9 mouse cellular contexts compared by ENCODE assay signal in the genomic region with DNA sequence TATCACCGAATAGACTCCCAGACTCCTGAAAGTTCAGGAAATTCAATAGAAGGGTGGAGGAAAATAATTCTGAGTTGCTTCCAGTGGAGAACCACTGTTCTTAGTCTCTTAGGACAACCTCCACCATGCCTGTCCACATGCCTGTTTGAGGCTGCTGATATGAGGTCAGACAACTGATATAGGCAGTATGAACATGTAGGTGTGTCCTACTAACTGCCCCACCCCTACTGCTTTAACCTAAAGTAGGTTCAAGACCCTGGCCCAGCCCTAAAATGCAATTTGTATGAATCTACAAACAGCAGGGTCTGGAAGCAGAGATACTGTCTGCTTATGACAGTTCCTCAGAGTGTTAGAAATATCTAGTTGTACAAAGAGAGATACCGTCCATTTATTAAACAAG. TPM values are rescaled to one million over a fixed set of nuclear protein-coding genes. Genes with fewer than 3 reads are reported as not detected.
DNase-seq lines count a peak whose midpoint lies in the region; ATAC-seq lines count a peak whose summit lies in the region.
"Had no signal": no experiment of that assay in that cellular context is flagged by ENCODE, and none has a peak within 500 bp of the region (broad histone marks: within the 10 kb centered on the region; RNA-seq: fewer than 3 reads in every experiment).

No protein-coding gene starts in this region.

- WGBS in heart, embryonic 14.5 days, result 55% methylated on average over 2 of the region's 2 CpGs
- WGBS in hindbrain, embryonic 12.5 days, result 66% methylated on average over 2 of the region's 2 CpGs
- 60% methylated on average over 2 of the region's 2 CpGs for WGBS in midbrain, embryonic 12.5 days

- H3K4me3 ChIP-seq in heart, embryonic 14.5 days (ENCODE audit: control insufficient read depth in 1 of 2, insufficient read depth in 1 of 2, low read depth in 1 of 2, low read length in 2 of 2), result 0 out of 4 replicates have a peak overlapping the region, but pooled peaks of 1 of the 2 experiments have one; percentile 97
- H3K4me3 ChIP-seq in hindbrain, embryonic 12.5 days, result peak overlapping the region; percentile 100; the same call in 1 of the 2 replicates
- H3K4me3 ChIP-seq in midbrain, embryonic 12.5 days, result 0 out of 2 replicates have a peak overlapping the region, but pooled peaks have one; percentile 99

- H3K4me1 ChIP-seq in heart, embryonic 14.5 days (ENCODE audit: control insufficient read depth in 2 of 2, insufficient read depth in 2 of 2, low read length in 2 of 2), result peaks cover 6 to 17% of the 10 kb centered on the region in 2 experiments; a peak in 3 of 4 replicates
- peaks cover 14% of the 10 kb centered on the region for H3K4me1 ChIP-seq in hindbrain, embryonic 12.5 days
- H3K4me1 ChIP-seq in midbrain, embryonic 12.5 days, result peaks cover 12% of the 10 kb centered on the region

- no peak for ATAC-seq in heart, embryonic 14.5 days (ENCODE audit: insufficient number of reproducible peaks, insufficient read depth, low FRiP score, low read depth)
- peak; percentile 16 for ATAC-seq in activated CD4-positive, CD25-positive, alpha-beta regulatory T cell, adult 4 months
- peak; percentile 26; the same call in 1 of the 2 replicates for ATAC-seq in hindbrain, embryonic 12.5 days (ENCODE audit: low FRiP score)
- peak; percentile 39; the same call in 1 of the 2 replicates for ATAC-seq in midbrain, embryonic 12.5 days (ENCODE audit: low FRiP score, low read depth)

- 0 out of 2 replicates have a peak overlapping the region, but pooled peaks have one; percentile 31 for H3K9ac ChIP-seq in heart, embryonic 14.5 days (ENCODE audit: low read length)
- no peak overlapping the region for H3K9ac ChIP-seq in hindbrain, embryonic 12.5 days
- H3K9ac ChIP-seq in midbrain, embryonic 12.5 days (replicated peaks), result no peak overlapping the region

- H3K36me3 ChIP-seq in heart, embryonic 14.5 days (ENCODE audit: control insufficient read depth, insufficient read depth, low read length), result peaks cover 53% of the 10 kb centered on the region
- peaks cover 62% of the 10 kb centered on the region for H3K36me3 ChIP-seq in hindbrain, embryonic 12.5 days
- peaks cover 53% of the 10 kb centered on the region for H3K36me3 ChIP-seq in midbrain, embryonic 12.5 days

- DNase-seq in heart, postnatal 25 days (ENCODE audit: low spot score), result no peak
- DNase-seq in frontal cortex, postnatal 10 days (ENCODE audit: low spot score in 2 of 2), result no peak
- DNase-seq in right cerebral cortex, adult 2 months (ENCODE audit: low spot score in 2 of 2), result no peak
- DNase-seq in gastrocnemius, adult 8-10 months (ENCODE audit: low spot score in 2 of 2), result no peak

- intact Hi-C loops in heart, postnatal 25 days (cut with DNase I), result loop anchor here (2.0 kb wide), 1 partner anchor 35 kb away; no protein-coding TSS in a partner anchor

- H3K9me3 ChIP-seq in heart, embryonic 14.5 days (ENCODE audit: control insufficient read depth, low read length), result no peaks in the 10 kb centered on the region
- H3K9me3 ChIP-seq in hindbrain, embryonic 12.5 days (replicated peaks), result no peaks in the 10 kb centered on the region
- H3K9me3 ChIP-seq in midbrain, embryonic 12.5 days, result no peaks in the 10 kb centered on the region

- no peak overlapping the region for H3K27ac ChIP-seq in heart, embryonic 14.5 days (replicated peaks in 1 of 2; ENCODE audit: control insufficient read depth in 1 of 2, insufficient read depth in 1 of 2, low read depth in 2 of 2, low read length in 2 of 2)
- no peak overlapping the region for H3K27ac ChIP-seq in hindbrain, embryonic 12.5 days
- no peak overlapping the region for H3K27ac ChIP-seq in midbrain, embryonic 12.5 days (replicated peaks)

- H3K4me2 ChIP-seq in heart, embryonic 14.5 days (ENCODE audit: low read length), result no peak overlapping the region
- H3K4me2 ChIP-seq in hindbrain, embryonic 12.5 days (replicated peaks), result peak overlapping the region; percentile 99; the same call in 1 of the 2 replicates
- no peak overlapping the region for H3K4me2 ChIP-seq in midbrain, embryonic 12.5 days (replicated peaks)

- H3K27me3 ChIP-seq in heart, embryonic 14.5 days (ENCODE audit: control insufficient read depth, insufficient read depth, low read length), result no peaks in the 10 kb centered on the region
- no peaks in the 10 kb centered on the region for H3K27me3 ChIP-seq in hindbrain, embryonic 12.5 days
- 0 out of 2 replicates have a peak, but pooled peaks cover 2% of the 10 kb centered on the region for H3K27me3 ChIP-seq in midbrain, embryonic 12.5 days

RNA-seq across cellular contexts. Expression of a gene that starts 0.5 kb away (rescaled TPM):
- 10.7 and 14.5 TPM in 2 replicates for polyA plus RNA-seq in heart, embryonic 14.5 days (2014; fragmentation: Nextera tagmentation; extraction: Ambion mirVana)
- not detected for total RNA-seq in heart, postnatal 25 days (2021)
- polyA plus RNA-seq in activated CD4-positive, CD25-positive, alpha-beta regulatory T cell, adult 4 months (2017; shearing (Covaris generic)), result not detected
- 3.2 TPM in 1 of 2 replicates, not detected in the other for polyA plus RNA-seq in hindbrain, embryonic 12.5 days (2016; fragmentation: Nextera tagmentation; extraction: Ambion mirVana)
- polyA plus RNA-seq in midbrain, embryonic 12.5 days (2016; fragmentation: Nextera tagmentation; extraction: Ambion mirVana), result 0.60 TPM in 1 of 2 replicates, not detected in the other
- not detected for total RNA-seq in gastrocnemius, adult 8-10 months (2022)
- total RNA-seq: left cerebral cortex, postnatal 4 days had no signal

RNA-seq across cellular contexts. Expression of a gene that starts 22.7 kb away (rescaled TPM):
- 31.7 and 35.4 TPM in 2 replicates for polyA plus RNA-seq in heart, embryonic 14.5 days (2014; fragmentation: Nextera tagmentation; extraction: Ambion mirVana)
- total RNA-seq in heart, postnatal 25 days (2021), result 10 to 100 TPM; 31.4 to 34.5 TPM
- polyA plus RNA-seq in activated CD4-positive, CD25-positive, alpha-beta regulatory T cell, adult 4 months (2017; shearing (Covaris generic)), result 10 to 100 TPM; 14.0 to 20.3 TPM
- polyA plus RNA-seq in hindbrain, embryonic 12.5 days (2016; fragmentation: Nextera tagmentation; extraction: Ambion mirVana), result 78.5 and 83.5 TPM in 2 replicates
- 81.5 and 82.0 TPM in 2 replicates for polyA plus RNA-seq in midbrain, embryonic 12.5 days (2016; fragmentation: Nextera tagmentation; extraction: Ambion mirVana)
- 10 to 100 TPM; 41.3 to 51.9 (median 48.3) TPM for total RNA-seq in gastrocnemius, adult 8-10 months (2022)

RNA-seq across cellular contexts. Expression of a gene that starts 24.1 kb away (rescaled TPM):
- polyA plus RNA-seq in heart, embryonic 14.5 days (2014; fragmentation: Nextera tagmentation; extraction: Ambion mirVana), result 3.6 and 4.1 TPM in 2 replicates
- total RNA-seq in heart, postnatal 25 days (2021), result 10 to 100 TPM; 10.7 to 11.0 TPM
- polyA plus RNA-seq in activated CD4-positive, CD25-positive, alpha-beta regulatory T cell, adult 4 months (2017; shearing (Covaris generic)), result 1 to 10 TPM; 6.5 to 8.2 TPM
- 9.5 and 9.7 TPM in 2 replicates for polyA plus RNA-seq in hindbrain, embryonic 12.5 days (2016; fragmentation: Nextera tagmentation; extraction: Ambion mirVana)
- 11.1 and 11.3 TPM in 2 replicates for polyA plus RNA-seq in midbrain, embryonic 12.5 days (2016; fragmentation: Nextera tagmentation; extraction: Ambion mirVana)
- total RNA-seq in gastrocnemius, adult 8-10 months (2022), result 10 to 100 TPM; 12.2 to 15.2 (median 13.7) TPM

RNA-seq across cellular contexts. Expression of a gene that starts 36.6 kb away (rescaled TPM):
- not detected in 2 replicates for polyA plus RNA-seq in heart, embryonic 14.5 days (2014; fragmentation: Nextera tagmentation; extraction: Ambion mirVana)
- under 1 TPM; 0.75 to 0.94 TPM for total RNA-seq in heart, postnatal 25 days (2021)
- polyA plus RNA-seq in activated CD4-positive, CD25-positive, alpha-beta regulatory T cell, adult 4 months (2017; shearing (Covaris generic)), result not detected
- 1.1 TPM in 2 replicates for polyA plus RNA-seq in hindbrain, embryonic 12.5 days (2016; fragmentation: Nextera tagmentation; extraction: Ambion mirVana)
- polyA plus RNA-seq in midbrain, embryonic 12.5 days (2016; fragmentation: Nextera tagmentation; extraction: Ambion mirVana), result 0.56 and 0.63 TPM in 2 replicates
- under 1 TPM; 0.13 to 0.54 (median 0.29) TPM for total RNA-seq in gastrocnemius, adult 8-10 months (2022)

RNA-seq across cellular contexts. Expression of a gene that starts 38.8 kb away (rescaled TPM):
- 9.3 and 9.8 TPM in 2 replicates for polyA plus RNA-seq in heart, embryonic 14.5 days (2014; fragmentation: Nextera tagmentation; extraction: Ambion mirVana)
- total RNA-seq in heart, postnatal 25 days (2021), result 10 to 100 TPM; 92.4 to 93.0 TPM
- polyA plus RNA-seq in activated CD4-positive, CD25-positive, alpha-beta regulatory T cell, adult 4 months (2017; shearing (Covaris generic)), result 1 to 10 TPM; 8.0 to 8.6 TPM
- polyA plus RNA-seq in hindbrain, embryonic 12.5 days (2016; fragmentation: Nextera tagmentation; extraction: Ambion mirVana), result 14.4 and 15.1 TPM in 2 replicates
- polyA plus RNA-seq in midbrain, embryonic 12.5 days (2016; fragmentation: Nextera tagmentation; extraction: Ambion mirVana), result 14.7 TPM in 2 replicates
- total RNA-seq in gastrocnemius, adult 8-10 months (2022), result 100 to 1,000 TPM; 110 to 135 (median 133) TPM
